Mouse (Mus musculus): ENCODE measurements around the gene Was.
"Not testable (repeated sequence)": the region's sequence is repeated elsewhere in the genome, so short reads cannot be mapped to it uniquely, and the experiment has no call there.

Gene Was

DNA sequence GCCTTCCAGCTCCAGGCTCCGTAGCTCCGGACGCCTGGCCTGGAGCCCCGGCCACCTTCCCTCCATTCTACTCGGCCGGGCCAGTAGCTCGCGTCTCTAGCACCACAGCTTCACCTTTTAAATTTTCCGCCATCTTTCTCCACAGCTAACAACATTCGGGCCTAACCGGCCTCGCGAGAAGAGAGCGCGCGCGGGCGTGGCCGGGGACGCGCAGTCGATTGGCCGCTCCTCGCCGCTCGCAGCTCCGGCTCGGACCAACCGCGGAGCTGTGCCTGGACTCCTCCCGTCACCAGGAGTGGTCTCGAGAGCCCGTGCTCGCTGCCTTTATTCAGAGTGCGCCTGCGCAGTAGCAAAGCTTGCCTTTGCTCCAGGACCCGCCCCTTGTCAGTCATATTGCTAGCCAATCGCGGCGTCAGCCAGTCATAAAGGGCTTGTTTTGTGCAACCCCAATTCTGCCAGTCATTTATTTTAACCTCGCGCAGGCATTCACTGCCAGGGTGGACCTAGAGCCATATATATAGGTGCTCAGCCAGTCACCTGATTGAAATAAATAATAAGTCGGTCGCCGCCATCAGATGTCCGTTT, 15.8 kb downstream of the Was start, which contains the start of gene Suv39h1:
Suv39h1 (minus strand) TSS at position 331 of the 585 bp plus-strand sequence.
- DNase-seq (ENCODE audit: low spot score) = peak; percentile 93

DNA sequence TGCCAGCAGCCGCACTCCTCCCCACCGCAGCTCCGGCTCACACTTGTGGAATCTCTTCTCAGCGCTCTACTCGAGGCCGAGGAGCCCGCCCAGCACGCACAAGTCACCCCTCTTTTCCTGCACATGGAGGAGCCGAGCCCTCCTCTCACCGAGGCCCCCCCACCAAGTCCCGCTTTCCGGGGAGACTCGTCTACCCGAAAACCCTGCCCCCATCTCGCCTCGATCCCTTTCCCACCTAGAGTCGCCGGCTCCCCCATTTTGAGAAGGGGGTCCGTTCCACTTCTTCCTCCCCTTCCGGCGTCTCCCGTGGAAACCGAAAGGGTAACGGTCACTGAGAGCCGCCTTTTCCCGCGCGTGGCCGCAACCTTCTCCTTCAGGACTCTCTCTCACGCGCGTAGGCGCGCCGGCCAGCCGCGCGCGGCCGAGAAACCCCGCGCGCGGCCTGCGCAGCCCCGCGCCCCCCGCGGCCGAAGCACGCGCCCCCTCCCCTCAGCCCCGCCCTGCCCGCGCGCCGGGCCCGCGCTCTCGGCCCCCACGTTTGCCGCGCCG, 16.3 kb downstream of the Was start:
- no peak for DNase-seq (ENCODE audit: low spot score)

DNA sequence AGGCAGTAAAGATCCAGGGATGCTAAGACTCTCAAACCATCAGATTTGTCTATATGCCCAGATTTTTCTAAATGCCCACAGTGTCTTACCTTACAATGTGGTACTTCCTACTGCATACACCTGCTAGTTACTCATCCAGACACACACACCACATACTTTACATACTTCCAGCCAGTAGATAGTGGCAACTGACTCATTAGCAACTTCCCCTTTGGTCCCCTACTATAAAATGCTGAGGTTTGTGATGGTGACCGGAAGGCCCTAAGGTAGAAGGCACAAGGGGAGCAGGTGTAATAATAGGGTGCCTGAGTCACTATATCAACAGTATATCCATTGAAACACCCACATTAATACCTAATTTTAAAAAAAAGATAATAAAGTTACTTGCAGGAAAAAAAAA, 21.1 kb downstream of the Was start:
- no peak for DNase-seq (ENCODE audit: low spot score)

DNA sequence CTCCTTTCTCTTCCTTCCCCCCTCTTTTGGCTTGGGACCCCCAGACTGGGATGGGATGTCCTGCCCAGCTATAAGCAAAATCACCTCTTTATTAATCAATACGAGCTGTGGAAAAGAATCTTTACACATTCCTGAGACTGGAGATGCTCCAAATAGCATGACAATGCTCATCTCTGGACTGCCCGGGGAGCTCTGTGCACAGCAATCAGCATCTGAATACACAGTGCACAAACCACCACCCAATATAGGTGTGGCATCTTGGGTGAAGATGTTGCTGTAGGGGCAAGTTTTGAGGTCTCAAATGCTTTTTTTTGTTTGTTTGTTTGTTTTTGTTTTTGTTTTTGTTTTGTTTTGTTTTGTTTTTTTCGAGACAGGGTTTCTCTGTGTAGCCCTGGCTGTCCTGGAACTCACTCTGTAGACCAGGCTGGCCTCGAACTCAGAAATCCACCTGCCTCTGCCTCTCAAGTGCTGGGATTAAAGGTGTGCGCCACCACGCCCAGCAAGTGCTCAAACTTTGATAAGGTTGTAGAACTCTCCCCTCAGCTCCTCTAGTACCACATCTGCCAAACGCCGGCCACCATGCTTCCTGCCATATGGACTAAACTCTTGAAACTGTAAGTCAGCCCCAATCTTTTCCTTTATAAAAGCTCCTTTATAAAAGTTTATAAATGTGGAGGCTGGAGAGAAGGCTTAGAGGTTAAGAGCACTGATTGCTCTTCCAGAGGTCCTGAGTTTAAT, 39.1 kb downstream of the Was start:
- DNase-seq (ENCODE audit: low spot score) = not testable (repeated sequence)

DNA sequence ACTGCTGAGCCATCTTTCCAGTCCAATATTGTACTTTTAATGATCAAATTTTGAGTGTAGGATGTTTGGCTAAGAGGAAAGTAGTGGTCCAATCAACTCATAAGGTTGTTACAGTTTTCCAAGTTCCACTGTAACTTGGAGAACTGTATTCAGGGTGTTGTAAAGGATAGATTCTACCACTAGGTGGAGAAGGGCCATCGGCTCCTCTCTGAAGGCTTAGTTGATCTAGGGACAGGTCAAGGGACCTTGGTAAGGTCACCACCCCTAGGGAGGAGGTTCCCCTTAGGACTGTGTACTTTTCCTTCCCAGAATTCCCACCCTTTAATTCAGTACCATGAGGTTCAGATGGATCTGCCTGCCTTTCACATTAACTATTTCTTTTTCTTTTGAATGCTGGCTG, 57.3 kb downstream of the Was start:
- no peak for DNase-seq (ENCODE audit: low spot score)
